Mouse (Mus musculus): ENCODE results near the gene Tmem132a.

Gene Tmem132a

GRCm38 (mm10) chr19:10832030-10832429 lies 37.7 kb downstream of the Tmem132a start:
- 81% methylated on average over 3 of the region's 3 CpGs for WGBS

- WGBS = 8% methylated on average over 5 of the region's 5 CpGs
These were observed 38.3 kb downstream of the Tmem132a start for GRCm38 (mm10) chr19:10831424-10831823.

GRCm38 (mm10) chr19:10829436-10830175 lies 40.1 kb downstream of the Tmem132a start, which contains the start of gene Cd6:
Cd6 (minus strand) TSS chr19:10830058.
- 91% methylated on average over 16 of the region's 16 CpGs for WGBS

GRCm38 (mm10) chr19:10828321-10828720 lies 41.4 kb downstream of the Tmem132a start:
- 89% methylated on average over 5 of the region's 5 CpGs for WGBS

- WGBS = 95% methylated on average over 7 of the region's 7 CpGs
These were observed 45.7 kb downstream of the Tmem132a start for GRCm38 (mm10) chr19:10824061-10824460.

GRCm38 (mm10) chr19:10822534-10822933 lies 47.2 kb downstream of the Tmem132a start:
- WGBS = 95% methylated on average over 4 of the region's 4 CpGs

- 87% methylated on average over 7 of the region's 7 CpGs for whole genome bisulfite sequencing
These were observed 48.4 kb downstream of the Tmem132a start for GRCm38 (mm10) chr19:10821319-10821718.

GRCm38 (mm10) chr19:10818217-10818946 lies 51.4 kb downstream of the Tmem132a start:
- 29% methylated on average over 17 of the region's 17 CpGs for WGBS

- WGBS = 76% methylated on average over 2 of the region's 2 CpGs
These were observed 53.3 kb downstream of the Tmem132a start for GRCm38 (mm10) chr19:10816462-10816861.

GRCm38 (mm10) chr19:10815871-10816270 lies 53.9 kb downstream of the Tmem132a start:
- 43% methylated on average over 6 of the region's 6 CpGs for WGBS

GRCm38 (mm10) chr19:10813905-10814304 lies 55.8 kb downstream of the Tmem132a start:
- 68% methylated on average over 7 of the region's 7 CpGs for WGBS

- WGBS = 97% methylated on average over 5 of the region's 5 CpGs
These were observed 56.7 kb downstream of the Tmem132a start for GRCm38 (mm10) chr19:10813039-10813438.

GRCm38 (mm10) chr19:10811471-10811870 lies 58.3 kb downstream of the Tmem132a start:
- 81% methylated on average over 6 of the region's 6 CpGs for WGBS

GRCm38 (mm10) chr19:10810176-10810492 lies 59.6 kb downstream of the Tmem132a start:
- WGBS = 56% methylated on average over 4 of the region's 4 CpGs

GRCm38 (mm10) chr19:10809428-10810175 lies 60.1 kb downstream of the Tmem132a start:
- WGBS = 39% methylated on average over 11 of the region's 11 CpGs

- WGBS = 63% methylated on average over 12 of the region's 12 CpGs
These were observed 61.1 kb downstream of the Tmem132a start for GRCm38 (mm10) chr19:10808524-10809233.
